Mouse (Mus musculus) small intestine, adult 2 months (tissue): ENCODE measurements around the gene Grm4.

Source experiments
- CTCF ChIP-seq: fragments of 200-500 bp; IDR thresholded peaks from 2 replicates; pipeline ENCODE4 v1.5.1; 2012; ENCODE audit warnings: low read depth, mild to moderate bottlenecking, control low read depth, inconsistent platforms, low read length, moderate library complexity, mixed read lengths; ENCODE audit not compliant: insufficient replicate concordance, insufficient read length; ENCODE audit errors: extremely low read depth
- POLR2A ChIP-seq: fragments of 200-500 bp; IDR thresholded peaks from 2 replicates; pipeline ENCODE4 v1.6.1; 2012; ENCODE audit warnings: low read depth, mild to moderate bottlenecking, control low read depth, inconsistent platforms, low read length, moderate library complexity

DNA sequence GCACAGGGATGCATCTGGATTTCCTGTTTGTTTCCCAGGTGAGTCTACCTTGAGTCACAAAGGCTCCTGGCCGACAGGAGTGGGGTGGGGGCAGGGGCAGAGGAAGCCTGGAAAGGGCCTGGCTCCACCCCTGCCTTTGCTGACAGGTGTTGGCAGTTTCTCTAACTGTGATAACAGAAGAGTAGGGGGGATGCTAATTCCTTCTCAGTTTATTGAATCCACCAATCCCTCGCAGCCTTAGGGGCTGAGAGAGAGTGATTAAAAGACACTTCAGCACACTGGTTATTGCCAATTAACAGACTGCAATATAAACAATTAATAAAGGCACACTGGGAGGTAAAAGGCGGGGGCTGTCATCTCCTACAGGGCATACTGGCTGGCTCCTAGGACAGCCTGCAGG lies 142.2 kb downstream of the Grm4 start:
- no peak for TF ChIP-seq CTCF
- TF ChIP-seq POLR2A, result no peak
